Mouse (Mus musculus): ENCODE results near the gene Hoxd3.

The Hoxd3 gene

DNA sequence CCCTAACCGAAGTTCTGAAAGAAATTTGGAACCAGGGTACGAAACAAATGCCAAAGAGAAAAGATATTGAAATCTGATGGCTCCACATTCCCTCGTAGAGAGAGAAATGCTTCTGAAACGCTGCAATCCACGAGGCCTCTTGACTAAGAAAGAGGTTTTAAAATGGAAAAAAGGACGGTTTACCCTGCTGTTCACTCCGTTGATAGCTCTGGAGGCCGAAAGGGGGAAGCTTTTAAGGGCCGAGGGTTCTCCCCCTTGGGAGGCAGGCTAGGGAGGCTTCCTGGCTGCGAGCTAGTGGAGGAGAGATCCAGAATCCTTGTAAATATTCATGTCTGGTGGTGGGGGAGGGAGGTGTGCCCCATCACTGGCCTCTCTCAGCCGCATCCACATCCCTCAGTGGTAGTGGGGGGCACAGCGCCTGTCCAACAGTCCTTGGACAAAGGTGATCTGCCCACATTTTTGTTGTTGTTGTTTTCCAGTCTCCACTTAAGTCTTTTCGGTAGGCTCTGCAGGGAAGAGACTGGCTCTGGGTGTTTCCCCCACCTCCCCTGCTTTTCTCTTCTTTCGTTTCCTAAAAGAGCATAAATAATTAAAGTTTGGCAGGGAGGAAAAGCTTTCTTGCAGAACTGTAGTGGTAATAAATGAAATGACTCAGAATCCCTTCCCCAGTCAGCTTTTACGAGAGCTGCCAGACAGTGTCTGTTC lies 32.7 kb upstream of the Hoxd3 start, which contains the start of gene Hoxd11:
Gene Hoxd11, plus strand, starts transcription at position 667 of the 705 bp plus-strand sequence.
- DNase-seq (ENCODE audit: low read depth, low spot score) = no peak

DNA sequence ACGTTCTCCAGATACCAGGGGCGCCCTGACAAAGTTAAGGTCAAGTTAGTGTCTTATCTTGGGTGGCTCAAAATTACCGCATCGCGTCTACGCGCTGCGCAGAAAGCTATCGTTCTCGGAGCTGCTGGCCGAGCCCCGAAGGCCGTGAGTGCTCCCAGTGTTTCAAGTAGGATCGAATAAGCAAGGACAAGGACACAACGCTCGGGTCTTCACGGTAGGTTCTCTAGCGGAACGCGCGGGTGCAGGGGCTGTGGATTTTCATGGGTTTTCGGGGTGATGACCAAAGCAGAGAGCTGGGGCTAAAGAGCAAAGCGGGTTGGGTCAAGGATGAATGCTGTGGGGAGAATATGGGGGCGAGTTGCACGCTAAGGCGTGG lies 32.1 kb upstream of the Hoxd3 start:
- DNase-seq (ENCODE audit: low read depth, low spot score) = no peak

DNA sequence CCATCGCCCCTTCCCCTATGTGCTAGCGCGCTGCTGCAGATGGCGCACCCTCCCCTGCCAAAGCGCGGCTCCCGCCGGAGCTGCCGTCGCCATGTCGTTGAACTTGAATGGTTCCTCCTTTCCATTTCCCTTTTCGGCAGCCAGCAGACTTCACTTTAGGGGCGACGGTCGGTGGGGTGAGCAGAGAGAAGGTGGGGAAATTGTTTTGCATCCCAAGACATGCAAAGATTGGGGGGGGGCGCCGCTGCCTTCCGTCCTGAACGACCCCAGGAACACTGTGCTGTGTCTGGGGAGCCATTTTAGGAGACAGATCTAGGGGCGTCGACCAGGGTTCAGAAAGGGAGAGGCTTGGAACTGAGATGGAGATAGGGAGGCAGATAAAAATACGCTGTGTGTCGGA lies 31.7 kb upstream of the Hoxd3 start:
- no peak for DNase-seq (ENCODE audit: low read depth, low spot score)

DNA sequence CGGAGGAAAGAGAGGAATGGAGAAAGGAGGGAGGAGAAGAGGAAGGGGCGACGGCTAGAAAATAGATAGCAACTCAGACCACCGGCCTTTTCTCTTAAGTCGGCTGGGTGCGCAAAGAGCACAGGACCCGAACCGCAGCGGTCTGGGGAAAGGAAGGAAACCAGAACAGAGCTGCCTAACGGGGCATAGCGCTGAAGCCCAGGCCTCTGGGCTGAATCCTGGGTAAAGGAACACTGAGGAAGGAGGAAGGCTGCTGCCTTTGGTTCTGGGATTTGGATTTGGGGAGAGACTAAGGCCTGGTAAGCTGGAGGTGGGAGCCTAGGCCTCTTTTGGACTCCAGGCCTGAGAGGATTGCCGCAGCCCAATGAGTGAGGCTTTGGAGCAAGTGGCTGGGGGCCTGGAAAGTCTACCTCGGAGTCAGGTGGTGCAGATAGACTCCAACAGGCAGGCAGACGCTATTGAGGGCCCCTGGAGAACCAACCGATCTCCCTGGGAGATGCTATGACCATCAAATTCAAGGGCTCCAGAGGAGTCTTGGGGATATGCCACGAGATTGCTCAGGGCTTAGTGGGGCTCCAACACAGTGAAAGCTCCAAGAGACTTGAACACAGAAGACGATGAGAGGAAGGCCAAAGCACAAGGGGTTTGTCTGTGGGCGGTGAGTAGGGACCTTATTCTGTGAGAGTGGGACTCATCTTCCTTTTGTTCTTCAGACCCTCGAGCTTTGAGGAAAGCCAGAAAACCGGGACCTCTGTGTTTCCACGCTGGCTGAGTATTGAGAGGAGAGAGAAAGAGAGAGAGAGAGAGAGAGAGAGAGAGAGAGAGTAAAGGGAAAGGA lies 30.9 kb upstream of the Hoxd3 start:
- DNase-seq (ENCODE audit: low read depth, low spot score) = no peak

DNA sequence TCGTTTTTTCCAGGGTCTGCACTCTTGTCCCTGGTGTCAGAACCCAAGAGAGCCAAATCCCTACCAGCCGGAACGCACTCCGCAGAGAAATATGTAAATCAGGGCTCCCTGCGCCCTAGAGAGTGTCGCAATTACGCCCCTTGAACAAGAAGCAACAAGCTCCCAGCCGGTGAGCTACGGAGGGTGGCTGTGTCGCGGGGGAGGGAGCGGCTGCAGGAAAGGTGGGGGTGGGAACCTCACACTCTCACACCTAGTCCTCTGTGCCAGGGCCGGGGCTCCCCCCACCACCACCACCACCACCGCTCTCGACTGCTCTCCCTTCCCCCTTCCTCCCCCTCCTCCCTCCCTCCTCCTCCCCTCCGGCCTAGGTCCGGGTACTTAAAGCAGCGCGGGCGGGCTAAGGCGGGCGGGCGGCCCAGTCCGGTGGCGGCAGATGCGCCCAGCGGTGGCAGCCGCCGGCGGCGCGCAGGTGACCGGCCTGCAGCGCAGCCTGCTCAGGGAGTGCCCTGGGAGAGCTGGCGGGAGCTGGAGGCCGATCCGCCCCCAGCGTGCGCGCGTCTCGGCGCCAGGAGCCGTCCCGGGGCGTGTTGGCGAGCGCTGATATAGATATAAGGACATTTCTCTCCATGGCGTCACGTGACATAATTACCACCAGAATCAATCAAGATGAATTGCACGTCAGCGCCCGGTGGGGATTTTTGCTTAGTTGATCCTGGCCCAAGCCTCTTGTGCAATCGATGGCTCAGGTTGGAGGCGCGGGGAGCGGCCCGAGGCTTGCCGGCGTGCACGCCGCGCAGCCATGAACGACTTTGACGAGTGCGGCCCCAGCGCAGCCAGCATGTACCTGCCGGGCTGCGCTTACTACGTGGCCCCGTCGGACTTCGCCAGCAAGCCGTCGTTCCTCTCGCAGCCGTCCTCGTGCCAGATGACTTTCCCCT lies 29.9 kb upstream of the Hoxd3 start:
- no peak for DNase-seq (ENCODE audit: low read depth, low spot score)

DNA sequence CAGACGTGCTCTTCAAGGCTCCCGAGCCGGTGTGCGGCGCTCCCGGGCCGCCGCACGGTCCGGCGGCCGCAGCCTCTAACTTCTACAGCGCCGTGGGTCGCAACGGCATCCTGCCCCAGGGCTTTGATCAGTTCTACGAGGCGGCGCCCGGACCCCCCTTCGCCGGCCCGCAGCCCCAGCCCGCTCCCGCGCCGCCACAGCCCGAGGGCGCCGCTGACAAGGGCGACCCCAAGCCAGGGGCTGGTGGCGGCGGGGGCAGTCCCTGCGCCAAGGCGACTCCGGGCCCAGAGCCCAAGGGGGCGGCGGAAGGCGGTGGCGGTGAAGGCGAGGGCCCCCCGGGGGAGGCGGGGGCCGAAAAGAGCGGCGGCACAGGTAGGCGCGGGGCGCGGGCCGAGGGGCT lies 28.9 kb upstream of the Hoxd3 start:
- no peak for DNase-seq (ENCODE audit: low read depth, low spot score)

DNA sequence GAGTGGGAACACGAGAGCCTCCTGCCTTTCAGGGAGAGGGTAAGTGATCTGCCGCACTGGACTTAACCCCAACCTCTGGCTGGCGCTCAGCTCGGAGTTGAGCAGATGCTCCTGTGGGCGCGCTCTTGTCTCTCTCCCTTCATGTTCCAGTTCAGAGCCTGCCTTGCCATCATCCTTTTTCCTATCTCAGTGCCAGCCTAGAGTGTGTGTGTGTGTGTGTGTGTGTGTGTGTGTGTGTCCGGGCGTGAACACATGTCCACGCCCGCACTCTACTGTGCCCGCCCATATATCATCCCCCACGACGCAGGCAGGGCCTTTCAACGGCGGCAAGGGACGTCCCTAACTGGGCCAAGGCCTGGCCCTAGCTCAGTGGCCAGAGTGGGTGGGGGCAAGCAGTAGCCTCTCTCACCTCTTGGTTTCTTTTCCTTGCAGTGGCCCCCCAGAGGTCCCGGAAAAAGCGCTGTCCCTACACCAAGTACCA lies 28.2 kb upstream of the Hoxd3 start:
- no peak for DNase-seq (ENCODE audit: low read depth, low spot score)

DNA sequence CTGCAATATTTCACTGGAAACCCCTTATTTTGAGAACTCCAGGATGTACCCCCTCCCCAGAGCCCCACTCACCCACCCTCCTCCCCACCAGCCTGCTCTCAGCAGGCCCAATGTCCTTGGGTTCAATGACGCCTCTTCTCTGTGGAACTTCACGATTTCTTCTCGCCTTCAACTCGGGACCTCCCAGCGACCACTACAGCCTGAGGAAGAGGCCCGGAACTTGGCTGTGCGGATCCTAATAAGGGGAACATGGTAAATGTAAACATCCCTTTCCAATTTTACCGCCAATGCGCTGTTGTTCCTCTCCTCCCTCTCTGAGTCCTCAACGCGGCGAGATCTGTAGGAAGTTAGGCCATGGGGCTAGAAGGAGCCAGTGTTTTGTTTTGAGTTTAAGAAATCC lies 27.6 kb upstream of the Hoxd3 start:
- DNase-seq (ENCODE audit: low read depth, low spot score) = no peak

DNA sequence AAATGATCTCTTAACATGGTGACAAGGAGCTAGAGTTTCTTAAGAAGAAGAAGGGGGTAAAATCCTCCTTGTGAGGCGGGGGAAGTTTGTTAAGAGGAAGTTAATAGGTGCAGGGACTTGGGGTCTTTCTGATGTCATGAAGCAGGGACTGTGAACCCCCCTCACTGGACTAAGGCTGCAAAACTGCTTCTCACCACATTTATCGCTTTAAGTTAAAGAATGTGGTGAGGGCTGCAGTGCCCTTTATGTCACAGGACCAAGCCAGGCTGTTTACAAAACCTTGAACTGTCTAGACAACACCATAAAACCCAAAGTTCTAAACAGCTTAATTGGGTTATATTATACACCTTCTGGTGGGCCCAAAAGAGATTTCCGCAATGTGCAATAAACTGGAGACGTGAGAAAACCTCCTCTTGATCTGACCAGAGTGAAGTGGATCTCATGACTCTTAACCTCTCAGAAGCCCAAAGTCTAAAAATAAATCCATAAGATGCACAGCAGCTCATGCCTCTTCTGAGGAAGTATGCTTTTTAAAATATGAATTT lies 26.6 kb upstream of the Hoxd3 start:
- DNase-seq (ENCODE audit: low read depth, low spot score) = no peak

DNA sequence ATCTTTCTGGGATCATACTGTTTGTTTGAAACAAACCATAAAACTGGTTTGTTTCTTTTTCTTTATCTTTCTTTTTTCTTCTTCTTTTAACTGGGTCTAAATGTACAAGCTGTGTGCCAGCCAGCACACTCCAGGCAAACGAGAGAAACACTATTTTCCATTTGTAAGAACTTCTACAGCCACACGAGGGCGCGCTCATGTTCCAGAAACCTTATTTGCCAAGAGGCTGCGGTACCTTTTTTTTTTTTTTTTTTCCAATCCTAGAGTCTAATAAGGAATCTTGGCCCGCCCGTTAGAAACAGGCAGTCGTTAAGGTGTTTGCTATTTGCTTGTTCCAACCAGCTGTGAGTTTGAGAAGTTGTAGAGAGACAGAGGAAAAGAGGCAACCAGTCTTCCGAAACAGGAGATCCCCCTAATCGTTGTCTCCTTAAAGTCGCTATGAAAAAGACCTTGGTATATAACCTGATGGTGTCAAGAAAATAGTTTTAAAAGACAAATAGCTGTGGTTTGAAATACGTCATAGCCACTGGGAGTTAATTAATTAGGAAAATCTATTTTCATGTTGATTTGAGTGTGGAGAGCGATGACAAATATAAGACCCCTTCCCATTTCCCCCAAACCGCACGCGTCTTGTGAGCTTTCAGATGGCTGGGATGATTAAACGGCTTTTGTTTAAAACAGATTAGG lies 25.3 kb upstream of the Hoxd3 start:
- peak; percentile 38 for DNase-seq (ENCODE audit: low read depth, low spot score)

DNA sequence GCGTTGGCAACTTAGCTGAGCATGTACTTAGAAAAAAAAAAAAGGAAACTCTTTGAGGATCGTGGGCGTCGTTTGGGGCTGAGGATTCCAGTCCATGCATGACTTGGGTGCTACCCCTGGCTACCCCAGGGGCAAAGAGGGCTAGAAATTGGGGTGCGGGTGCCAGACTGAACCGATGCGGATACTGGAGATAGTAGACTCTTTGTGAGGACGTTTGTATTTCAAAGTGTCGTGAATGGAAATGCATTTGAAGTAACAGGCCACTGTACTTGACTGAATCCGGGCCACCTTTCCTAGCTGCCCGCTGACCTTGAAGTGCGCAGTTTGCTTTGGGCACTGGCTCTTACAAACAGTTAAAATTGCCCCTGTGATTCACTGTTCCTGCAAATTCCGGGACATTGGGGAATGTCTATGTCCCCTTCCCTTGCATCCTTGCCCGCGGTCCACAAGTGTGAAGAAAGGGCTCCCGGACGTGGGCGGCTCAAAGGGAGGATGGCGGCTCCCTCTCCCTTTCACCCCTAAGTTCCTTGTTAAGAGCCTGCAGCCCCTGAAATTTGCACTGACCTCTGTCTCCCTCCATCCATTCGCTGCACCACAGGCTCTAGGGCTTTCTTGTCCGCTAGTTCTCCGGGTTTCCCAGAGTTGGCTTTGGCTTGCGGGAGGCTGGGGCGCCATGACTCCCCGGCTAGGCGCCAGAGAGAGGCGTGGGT lies 24.6 kb upstream of the Hoxd3 start:
- DNase-seq (ENCODE audit: low read depth, low spot score) = no peak

DNA sequence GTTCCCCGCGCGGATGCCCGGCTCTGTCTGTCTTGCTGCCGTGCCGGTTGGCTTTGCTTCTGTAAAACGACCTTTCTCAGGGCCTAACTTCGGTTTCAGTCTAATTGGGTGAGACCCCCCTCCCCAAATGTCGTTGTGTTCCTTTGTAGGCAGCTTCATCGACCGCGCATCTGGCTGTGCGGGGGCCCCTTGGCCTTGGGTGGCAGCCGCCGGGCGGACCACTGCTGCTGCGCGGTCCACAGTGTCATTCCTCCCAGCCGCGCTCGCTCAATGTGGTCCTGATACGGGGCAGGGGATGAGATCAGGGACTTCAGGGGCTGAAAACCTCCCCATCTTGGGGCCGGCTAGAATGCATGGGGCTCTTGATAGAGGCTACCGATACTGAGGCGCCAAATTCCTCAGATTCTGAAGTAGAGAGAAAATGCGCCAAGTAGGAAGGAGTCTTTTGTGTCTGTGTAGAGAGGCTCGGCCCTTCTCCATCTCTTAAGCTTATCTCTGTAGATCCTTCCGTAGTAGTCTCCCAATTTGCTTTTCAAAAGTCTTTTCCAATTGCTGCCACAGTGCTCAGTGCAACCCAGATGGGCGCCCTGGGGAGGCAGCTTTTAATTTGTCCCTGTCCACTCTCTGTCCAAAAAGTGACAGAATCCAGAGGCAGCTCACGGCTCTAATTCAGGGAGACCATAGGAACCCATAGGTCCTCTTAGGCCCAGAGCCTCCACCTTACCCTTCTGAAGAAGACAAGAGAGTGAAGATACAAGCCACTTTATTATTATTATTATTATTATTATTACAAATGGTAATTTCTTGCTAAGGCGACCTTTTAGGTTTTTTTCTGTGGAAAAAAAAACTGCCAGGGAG lies 23.8 kb upstream of the Hoxd3 start:
- no peak for DNase-seq (ENCODE audit: low read depth, low spot score)

DNA sequence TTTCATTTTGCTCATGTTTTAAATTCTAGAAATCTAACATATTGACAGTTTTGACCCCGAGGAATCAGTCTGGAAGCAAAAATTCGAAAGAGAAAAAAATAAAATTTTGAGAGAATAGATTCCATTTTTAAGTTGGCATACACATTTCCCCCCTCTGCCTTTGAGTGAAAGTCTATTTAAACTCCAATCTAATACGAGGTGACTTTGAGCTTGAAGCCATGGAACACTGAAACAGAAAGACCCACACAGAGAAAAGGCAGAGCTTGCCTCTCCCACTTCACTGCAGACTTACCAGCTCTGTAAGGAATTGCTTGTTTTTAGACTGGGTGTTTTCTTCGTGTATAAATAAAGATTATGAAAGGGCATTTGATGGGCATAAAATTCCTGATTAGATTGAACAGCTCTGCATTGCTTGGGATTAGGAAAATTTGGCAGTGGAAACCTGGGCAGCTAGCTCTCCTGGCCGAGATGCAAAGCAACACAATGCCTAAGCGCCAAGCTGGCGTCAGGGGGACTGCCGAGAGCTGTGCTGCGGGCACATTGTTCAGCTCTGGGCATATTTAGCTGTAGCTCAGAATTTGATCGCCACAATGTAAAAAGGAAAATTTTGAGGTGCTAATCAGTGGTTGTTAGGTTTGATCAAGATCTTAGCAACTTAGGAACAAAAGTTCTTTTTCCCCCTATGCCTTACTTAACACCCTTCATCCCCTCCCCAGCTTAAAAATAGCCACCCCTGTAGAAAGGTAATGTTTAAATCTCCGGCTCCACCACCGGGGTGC lies 22.7 kb upstream of the Hoxd3 start:
- no peak for DNase-seq (ENCODE audit: low read depth, low spot score)

DNA sequence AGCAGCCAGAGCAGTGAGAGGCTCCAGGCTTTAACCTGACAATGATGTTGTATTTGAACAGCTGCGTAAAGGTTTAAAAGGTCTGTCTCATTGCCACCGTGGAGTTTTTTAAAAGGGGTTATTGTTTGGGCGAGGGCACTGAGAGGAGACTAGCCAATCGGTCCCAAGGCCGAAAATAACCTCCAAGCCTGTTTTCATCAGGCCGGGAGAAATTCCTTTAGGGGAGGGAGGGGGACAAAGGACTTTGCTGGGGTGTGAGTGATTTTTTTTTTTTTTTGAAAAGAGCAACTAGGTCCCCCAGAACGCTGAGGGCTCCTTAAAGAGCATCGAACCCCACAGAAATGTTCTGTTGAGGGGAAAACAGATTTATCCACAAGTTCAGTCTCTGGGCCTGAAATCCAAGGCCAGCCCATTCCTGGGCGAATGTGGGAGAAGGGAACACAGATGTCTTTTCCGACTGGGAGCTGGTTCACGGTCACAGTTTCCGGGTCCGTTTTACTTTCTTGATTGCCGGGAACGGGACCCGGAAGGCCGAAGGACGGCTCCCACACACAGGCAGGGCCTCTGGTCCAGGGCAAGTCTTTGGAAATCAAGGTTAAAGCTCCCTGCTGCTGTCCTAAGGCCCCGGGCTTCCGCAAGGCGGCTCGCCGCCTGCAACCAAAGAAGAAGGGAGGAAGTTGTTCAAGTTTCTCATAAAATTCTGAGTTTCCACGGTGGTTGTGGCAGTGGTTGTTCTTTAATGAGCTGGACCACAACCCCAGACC lies 22.0 kb upstream of the Hoxd3 start:
- DNase-seq (ENCODE audit: low read depth, low spot score) = no peak

DNA sequence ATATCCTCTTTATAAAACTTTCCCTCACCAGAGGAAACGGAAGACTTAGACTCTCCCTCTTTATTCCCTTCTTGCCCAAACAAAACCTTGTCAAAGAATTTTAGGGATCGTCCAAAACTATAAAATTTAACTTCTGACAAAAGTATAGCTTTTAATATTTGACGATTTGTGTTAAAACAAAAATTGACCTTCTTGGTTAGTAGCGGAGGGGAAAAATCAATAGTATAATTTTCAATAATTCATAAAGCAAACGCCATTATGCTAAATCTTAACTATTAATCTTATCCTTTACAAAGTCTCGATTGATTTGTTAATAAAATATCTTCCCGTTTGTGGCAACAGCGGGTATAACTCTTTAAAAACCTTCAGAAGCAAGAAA lies 21.4 kb upstream of the Hoxd3 start:
- DNase-seq (ENCODE audit: low read depth, low spot score) = no peak

DNA sequence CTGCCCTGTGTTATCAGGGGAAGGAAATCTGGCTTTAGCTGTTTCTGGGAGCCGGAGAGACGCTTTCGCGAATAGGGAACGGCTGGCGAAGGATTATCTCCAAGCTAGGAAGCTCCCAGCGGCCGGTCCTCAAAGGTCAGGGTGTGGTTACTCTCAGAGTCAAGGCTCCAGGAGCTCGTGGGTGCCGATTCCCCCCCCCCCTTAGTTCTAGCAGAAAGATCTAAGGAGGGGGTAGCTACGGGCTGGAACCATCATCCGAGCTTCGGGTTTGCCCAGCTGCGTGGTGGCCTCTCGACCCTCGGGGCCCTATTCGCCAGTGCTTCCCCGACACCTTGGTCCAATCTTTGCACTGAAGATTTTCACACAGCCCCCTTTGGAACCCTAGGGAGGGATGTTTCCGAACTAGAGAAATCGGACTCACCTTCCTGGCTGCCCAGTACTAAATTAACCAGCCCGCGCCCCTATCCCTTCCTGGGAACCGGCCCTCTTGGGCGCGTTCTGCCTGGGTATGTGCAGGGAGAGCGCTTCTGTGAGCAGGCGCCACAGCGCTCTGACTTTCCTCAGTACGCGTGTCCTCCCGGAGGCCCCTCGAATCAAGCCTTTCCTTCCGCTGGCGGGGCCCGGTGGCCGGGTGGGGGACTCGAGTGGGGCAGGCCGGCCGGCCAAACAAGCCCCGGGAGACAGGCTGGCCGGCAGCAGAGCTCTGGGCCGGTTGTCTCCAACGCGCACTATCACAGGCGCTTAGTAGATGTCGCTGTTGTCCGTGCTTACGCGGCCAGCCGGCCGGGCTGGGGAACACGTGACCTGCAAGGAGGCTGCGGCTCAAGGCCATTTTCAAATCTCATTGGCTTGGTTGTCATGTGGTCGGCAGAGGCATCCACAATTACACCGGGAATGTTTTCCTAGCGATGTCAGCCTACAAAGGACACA lies 20.4 kb upstream of the Hoxd3 start, which contains the start of gene Hoxd10:
Gene Hoxd10, plus strand, starts transcription at position 903 of the 930 bp plus-strand sequence.
- peak; percentile 79 for DNase-seq (ENCODE audit: low read depth, low spot score)
